Comparison of ENCODE assay signal across 8 mouse cellular contexts in the genomic region with DNA sequence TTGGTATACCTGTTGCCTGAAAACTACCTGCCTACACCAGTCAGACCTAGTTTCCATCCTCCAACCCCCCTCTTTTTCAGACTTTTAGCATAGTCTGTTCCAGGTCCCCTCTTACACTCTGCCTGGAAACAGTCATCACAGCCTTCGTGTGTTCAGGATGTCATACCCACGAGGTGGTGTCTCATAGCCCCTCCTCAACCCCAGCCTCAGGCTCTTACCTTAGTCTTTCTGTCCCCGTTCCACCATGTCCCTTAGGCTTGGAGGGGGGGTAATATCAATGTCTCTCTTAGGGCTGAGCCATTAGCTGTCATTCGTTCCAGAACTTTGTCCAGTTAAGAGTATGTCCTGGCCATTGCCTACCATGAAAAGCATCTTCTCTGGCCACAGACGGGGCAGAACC. TPM values are rescaled to one million over a fixed set of nuclear protein-coding genes. Genes with fewer than 3 reads are reported as not detected.
DNase-seq lines count a peak whose midpoint lies in the region; ATAC-seq and TF ChIP-seq lines count a peak whose summit lies in the region.
"Had no signal": no experiment of that assay in that cellular context is flagged by ENCODE, and none has a peak within 500 bp of the region (broad histone marks: within the 10 kb centered on the region; RNA-seq: fewer than 3 reads in every experiment).

No protein-coding gene starts in this region.

- H3K27ac ChIP-seq in lung, embryonic 14.5 days (ENCODE audit: low read depth), result no peak overlapping the region
- H3K27ac ChIP-seq in forebrain, embryonic 14.5 days (ENCODE audit: low read depth, low read length), result no peak overlapping the region
- no peak overlapping the region for H3K27ac ChIP-seq in liver, embryonic 14.5 days
- H3K27ac ChIP-seq in stomach, embryonic 15.5 days, result no peak overlapping the region
- H3K27ac ChIP-seq: embryonic facial prominence, embryonic 15.5 days had no signal

- TF ChIP-seq EP300 in liver, embryonic 14.5 days (IDR thresholded peaks at IDR 0.05; ENCODE audit: low read depth), result no peak

- ATAC-seq in lung, embryonic 14.5 days (ENCODE audit: insufficient read depth), result peak; percentile 11; the same call in 1 of the 2 replicates
- peak; percentile 5; the same call in 1 of the 2 replicates for ATAC-seq in forebrain, embryonic 14.5 days
- ATAC-seq in liver, embryonic 14.5 days (ENCODE audit: insufficient read depth), result no peak
- ATAC-seq in stomach, embryonic 15.5 days (ENCODE audit: insufficient read depth, low FRiP score, low read depth), result 0 out of 2 replicates have a peak, but pooled peaks have one; percentile 25

- H3K9me3 ChIP-seq in lung, embryonic 14.5 days (ENCODE audit: low read depth, low read length), result no peaks in the 10 kb centered on the region
- no peaks in the 10 kb centered on the region for H3K9me3 ChIP-seq in forebrain, embryonic 14.5 days (replicated peaks; ENCODE audit: control insufficient read depth, low read length)
- H3K9me3 ChIP-seq in liver, embryonic 14.5 days (ENCODE audit: control insufficient read depth, low read length), result no peaks in the 10 kb centered on the region
- no peaks in the 10 kb centered on the region for H3K9me3 ChIP-seq in stomach, embryonic 15.5 days
- H3K9me3 ChIP-seq: embryonic facial prominence, embryonic 15.5 days had no signal

- WGBS in lung, embryonic 14.5 days, result 29% methylated on average over 5 of the region's 5 CpGs
- WGBS in lung, adult 2 months, result 24% methylated on average over 5 of the region's 5 CpGs
- WGBS in forebrain, embryonic 14.5 days, result 37% methylated on average over 5 of the region's 5 CpGs
- 22% methylated on average over 5 of the region's 5 CpGs for WGBS in liver, embryonic 14.5 days (ENCODE audit: insufficient replicate concordance)
- 26% methylated on average over 5 of the region's 5 CpGs for WGBS in stomach, embryonic 15.5 days

- TF ChIP-seq CTCF in lung, embryonic 14.5 days (IDR thresholded peaks at IDR 0.05; ENCODE audit: low read depth), result no peak
- TF ChIP-seq CTCF in lung, adult 2 months (IDR thresholded peaks at IDR 0.05; ENCODE audit: insufficient read depth, low read length), result no peak
- no peak for TF ChIP-seq CTCF in liver, embryonic 14.5 days (IDR thresholded peaks at IDR 0.05; ENCODE audit: low read depth)

- DNase-seq in lung, embryonic 14.5 days, result no peak
- no peak for DNase-seq in lung, adult 2 months
- DNase-seq in forebrain, embryonic 14.5 days (ENCODE audit: low spot score), result no peak
- no peak for DNase-seq in liver, embryonic 14.5 days (ENCODE audit: low read depth in 3 of 3, low spot score in 3 of 3)
- no peak for DNase-seq in thymus, postnatal 4 days
- DNase-seq in c-Kit-positive CD71-positive TER-119-positive erythroid progenitor cells, embryonic 14.5 days (ENCODE audit: low spot score), result no peak

- H3K4me1 ChIP-seq in lung, embryonic 14.5 days (ENCODE audit: insufficient read depth), result no peaks in the 10 kb centered on the region
- H3K4me1 ChIP-seq in lung, adult 2 months (ENCODE audit: control insufficient read depth, insufficient read depth, low read length), result peaks cover 4% of the 10 kb centered on the region; the same call in 1 of the 2 replicates
- no peaks in the 10 kb centered on the region for H3K4me1 ChIP-seq in forebrain, embryonic 14.5 days (ENCODE audit: control insufficient read depth, insufficient read depth, low read length)
- H3K4me1 ChIP-seq in liver, embryonic 14.5 days (replicated peaks; ENCODE audit: control insufficient read depth in 2 of 2, insufficient read depth in 2 of 2, low read length in 1 of 2), result no peaks in the 10 kb centered on the region
- H3K4me1 ChIP-seq in stomach, embryonic 15.5 days, result no peaks in the 10 kb centered on the region

- H3K27me3 ChIP-seq in lung, embryonic 14.5 days (ENCODE audit: insufficient read depth, low read length), result no peaks in the 10 kb centered on the region
- no peaks in the 10 kb centered on the region for H3K27me3 ChIP-seq in forebrain, embryonic 14.5 days (replicated peaks; ENCODE audit: control insufficient read depth, insufficient read depth, low read length)
- H3K27me3 ChIP-seq in liver, embryonic 14.5 days (ENCODE audit: control insufficient read depth, insufficient read depth, low read length), result no peaks in the 10 kb centered on the region
- H3K27me3 ChIP-seq in stomach, embryonic 15.5 days (replicated peaks), result no peaks in the 10 kb centered on the region
- H3K27me3 ChIP-seq: embryonic facial prominence, embryonic 15.5 days had no signal

- H3K9ac ChIP-seq in lung, embryonic 14.5 days, result no peak overlapping the region
- no peak overlapping the region for H3K9ac ChIP-seq in forebrain, embryonic 14.5 days (ENCODE audit: low read length)
- no peak overlapping the region for H3K9ac ChIP-seq in liver, embryonic 14.5 days (replicated peaks)
- H3K9ac ChIP-seq in stomach, embryonic 15.5 days, result no peak overlapping the region
- H3K9ac ChIP-seq: embryonic facial prominence, embryonic 15.5 days had no signal

- no peak overlapping the region for H3K4me2 ChIP-seq in lung, embryonic 14.5 days
- no peak overlapping the region for H3K4me2 ChIP-seq in forebrain, embryonic 14.5 days (ENCODE audit: low read length)
- H3K4me2 ChIP-seq in liver, embryonic 14.5 days (ENCODE audit: low read depth), result peak overlapping the region; percentile 50
- no peak overlapping the region for H3K4me2 ChIP-seq in stomach, embryonic 15.5 days

- H3K4me3 ChIP-seq in lung, embryonic 14.5 days (ENCODE audit: low read depth, low read length), result no peak overlapping the region
- no peak overlapping the region for H3K4me3 ChIP-seq in lung, adult 2 months (replicated peaks; ENCODE audit: extremely low read depth, low read depth, low read length)
- H3K4me3 ChIP-seq in forebrain, embryonic 14.5 days (ENCODE audit: low read depth, low read length), result no peak overlapping the region
- H3K4me3 ChIP-seq in liver, embryonic 14.5 days (ENCODE audit: insufficient read depth in 1 of 2, low read depth in 2 of 2, low read length in 2 of 2), result no peak overlapping the region
- H3K4me3 ChIP-seq in stomach, embryonic 15.5 days (replicated peaks), result no peak overlapping the region
- H3K4me3 ChIP-seq: embryonic facial prominence, embryonic 15.5 days had no signal

- no peaks in the 10 kb centered on the region for H3K36me3 ChIP-seq in lung, embryonic 14.5 days (ENCODE audit: insufficient read depth)
- no peaks in the 10 kb centered on the region for H3K36me3 ChIP-seq in forebrain, embryonic 14.5 days (ENCODE audit: control insufficient read depth, insufficient read depth, low read length)
- no peaks in the 10 kb centered on the region for H3K36me3 ChIP-seq in liver, embryonic 14.5 days (replicated peaks; ENCODE audit: control insufficient read depth, insufficient read depth, low read depth)
- H3K36me3 ChIP-seq in stomach, embryonic 15.5 days, result no peaks in the 10 kb centered on the region
- H3K36me3 ChIP-seq: embryonic facial prominence, embryonic 15.5 days had no signal

- no peak for TF ChIP-seq POLR2A in lung, adult 2 months (IDR thresholded peaks at IDR 0.05; ENCODE audit: borderline replicate concordance, extremely low read depth, low read depth, low read length)

RNA-seq across cellular contexts. Expression of a gene that starts 9.0 kb away (rescaled TPM):
- 0.26 TPM in 1 of 2 replicates, not detected in the other for polyA plus RNA-seq in lung, embryonic 14.5 days (2014; fragmentation: Nextera tagmentation; extraction: Ambion mirVana)
- 14.1 and 19.8 TPM in 2 replicates for polyA plus RNA-seq in lung, adult 2 months (2012; rRNA removed)
- polyA plus RNA-seq in forebrain, embryonic 14.5 days (2014; fragmentation: Nextera tagmentation; extraction: Ambion mirVana), result 0.22 TPM in 1 of 2 replicates, not detected in the other
- 0.45 and 0.51 TPM in 2 replicates for polyA plus RNA-seq in liver, embryonic 14.5 days (2012; rRNA removed)
- polyA plus RNA-seq in liver, embryonic 14.5 days (2014; fragmentation: Nextera tagmentation; extraction: Ambion mirVana), result 0.29 and 0.51 TPM in 2 replicates
- polyA plus RNA-seq in stomach, embryonic 15.5 days (2015; fragmentation: Nextera tagmentation; extraction: Ambion mirVana), result 0.79 and 1.2 TPM in 2 replicates

RNA-seq across cellular contexts. Expression of a gene that starts 18.2 kb away (rescaled TPM):
- 9.8 and 15.5 TPM in 2 replicates for polyA plus RNA-seq in lung, embryonic 14.5 days (2014; fragmentation: Nextera tagmentation; extraction: Ambion mirVana)
- polyA plus RNA-seq in lung, adult 2 months (2012; rRNA removed), result 109 and 118 TPM in 2 replicates
- polyA plus RNA-seq in forebrain, embryonic 14.5 days (2014; fragmentation: Nextera tagmentation; extraction: Ambion mirVana), result 11.0 and 11.6 TPM in 2 replicates
- 2.5 and 3.1 TPM in 2 replicates for polyA plus RNA-seq in liver, embryonic 14.5 days (2012; rRNA removed)
- 4.4 and 5.5 TPM in 2 replicates for polyA plus RNA-seq in liver, embryonic 14.5 days (2014; fragmentation: Nextera tagmentation; extraction: Ambion mirVana)
- polyA plus RNA-seq in stomach, embryonic 15.5 days (2015; fragmentation: Nextera tagmentation; extraction: Ambion mirVana), result 10.8 and 12.1 TPM in 2 replicates

RNA-seq across cellular contexts. Expression of a gene that starts 21.2 kb away (rescaled TPM):
- polyA plus RNA-seq in lung, embryonic 14.5 days (2014; fragmentation: Nextera tagmentation; extraction: Ambion mirVana), result 153 TPM in 2 replicates
- 101 and 140 TPM in 2 replicates for polyA plus RNA-seq in lung, adult 2 months (2012; rRNA removed)
- 118 and 137 TPM in 2 replicates for polyA plus RNA-seq in forebrain, embryonic 14.5 days (2014; fragmentation: Nextera tagmentation; extraction: Ambion mirVana)
- polyA plus RNA-seq in liver, embryonic 14.5 days (2012; rRNA removed), result 46.8 and 48.7 TPM in 2 replicates
- polyA plus RNA-seq in liver, embryonic 14.5 days (2014; fragmentation: Nextera tagmentation; extraction: Ambion mirVana), result 28.8 and 37.5 TPM in 2 replicates
- 98.3 and 107 TPM in 2 replicates for polyA plus RNA-seq in stomach, embryonic 15.5 days (2015; fragmentation: Nextera tagmentation; extraction: Ambion mirVana)

RNA-seq across cellular contexts. Expression of a gene that starts 41.9 kb away (rescaled TPM):
- polyA plus RNA-seq in lung, embryonic 14.5 days (2014; fragmentation: Nextera tagmentation; extraction: Ambion mirVana), result 0.91 and 1.1 TPM in 2 replicates
- polyA plus RNA-seq in lung, adult 2 months (2012; rRNA removed), result 33.3 and 38.9 TPM in 2 replicates
- polyA plus RNA-seq in forebrain, embryonic 14.5 days (2014; fragmentation: Nextera tagmentation; extraction: Ambion mirVana), result 0.18 and 0.36 TPM in 2 replicates
- 0.40 and 0.58 TPM in 2 replicates for polyA plus RNA-seq in liver, embryonic 14.5 days (2012; rRNA removed)
- 0.13 and 0.33 TPM in 2 replicates for polyA plus RNA-seq in liver, embryonic 14.5 days (2014; fragmentation: Nextera tagmentation; extraction: Ambion mirVana)
- polyA plus RNA-seq in stomach, embryonic 15.5 days (2015; fragmentation: Nextera tagmentation; extraction: Ambion mirVana), result 0.58 and 0.87 TPM in 2 replicates

RNA-seq across cellular contexts. Expression of a gene that starts 51.7 kb away (rescaled TPM):
- polyA plus RNA-seq in lung, embryonic 14.5 days (2014; fragmentation: Nextera tagmentation; extraction: Ambion mirVana), result 1.1 TPM in 2 replicates
- polyA plus RNA-seq in lung, adult 2 months (2012; rRNA removed), result 146 and 187 TPM in 2 replicates
- polyA plus RNA-seq in forebrain, embryonic 14.5 days (2014; fragmentation: Nextera tagmentation; extraction: Ambion mirVana), result 0.66 and 1.2 TPM in 2 replicates
- 1.2 TPM in 2 replicates for polyA plus RNA-seq in liver, embryonic 14.5 days (2012; rRNA removed)
- polyA plus RNA-seq in liver, embryonic 14.5 days (2014; fragmentation: Nextera tagmentation; extraction: Ambion mirVana), result 0.79 and 0.86 TPM in 2 replicates
- 2.2 and 2.8 TPM in 2 replicates for polyA plus RNA-seq in stomach, embryonic 15.5 days (2015; fragmentation: Nextera tagmentation; extraction: Ambion mirVana)
